Mouse (Mus musculus): Measurements from ENCODE around the gene Cenpt. TPM values are rescaled to one million over a fixed set of nuclear protein-coding genes. Genes with fewer than 3 reads are reported as not detected.

Gene Cenpt
- total RNA-seq, 4 experiments from 2014 or later = 11.6 to 18.5 (median 14.0) TPM

GRCm38 (mm10) chr8:105807766-105808165 is 45.3 kb downstream of the Cenpt start:
- DNase-seq (ENCODE audit: low spot score in 2 of 2) = no peak

- no peak for DNase-seq (ENCODE audit: low spot score in 2 of 2)
These were observed 47.1 kb downstream of the Cenpt start for GRCm38 (mm10) chr8:105805964-105806363.

GRCm38 (mm10) chr8:105805346-105805745 is 47.7 kb downstream of the Cenpt start:
- no peak for DNase-seq (ENCODE audit: low spot score in 2 of 2)

- DNase-seq (ENCODE audit: low spot score in 2 of 2) = no peak
These were observed 48.3 kb downstream of the Cenpt start for GRCm38 (mm10) chr8:105804797-105805196.

GRCm38 (mm10) chr8:105801153-105801904 is 51.7 kb downstream of the Cenpt start:
- no peak for DNase-seq (ENCODE audit: low spot score in 2 of 2)

- DNase-seq (ENCODE audit: low spot score in 2 of 2) = no peak
These were observed 53.8 kb downstream of the Cenpt start for GRCm38 (mm10) chr8:105799091-105799812.

GRCm38 (mm10) chr8:105798408-105798807 is 54.7 kb downstream of the Cenpt start:
- no peak for DNase-seq (ENCODE audit: low spot score in 2 of 2)

- no peak for DNase-seq (ENCODE audit: low spot score in 2 of 2)
These were observed 57.3 kb downstream of the Cenpt start for GRCm38 (mm10) chr8:105795785-105796184.

Other genes with a start within 250 kb of the Cenpt start
- gene Ripor1, start 248.0 kb downstream of the Cenpt start, total RNA-seq (2022) = 10 to 100 TPM; 75.4 to 83.7 (median 81.8) TPM
- gene Ctcf, start 216.7 kb downstream of the Cenpt start, total RNA-seq (2022) = 10 to 100 TPM; 67.5 to 77.9 (median 71.5) TPM
- under 1 TPM in 1 of 4 experiments, not detected in 3; 0.79 TPM for gene Agrp, start 215.9 kb downstream of the Cenpt start, total RNA-seq (2022)
- 10 to 100 TPM; 61.2 to 71.3 (median 68.4) TPM for gene Carmil2, start 167.0 kb downstream of the Cenpt start, total RNA-seq (2022)
- 10 to 100 TPM; 42.1 to 47.0 (median 43.1) TPM for gene Acd, start 152.2 kb downstream of the Cenpt start, total RNA-seq (2022)
- 10 to 100 TPM; 29.4 to 33.7 (median 32.5) TPM for gene Pard6a, start 152.1 kb downstream of the Cenpt start, total RNA-seq (2022)
- gene 4933405L10Rik, start 145.6 kb downstream of the Cenpt start, total RNA-seq (2022) = under 1 TPM; 0.41 to 0.78 (median 0.45) TPM
- gene Enkd1, start 145.1 kb downstream of the Cenpt start, total RNA-seq (2022) = 10 to 100 TPM; 10.7 to 11.7 (median 11.0) TPM
- gene Gfod2, start 94.6 kb downstream of the Cenpt start, total RNA-seq (2022) = 10 to 100 TPM; 17.8 to 21.3 (median 19.8) TPM
- 10 to 100 TPM; 24.0 to 28.4 (median 26.2) TPM for gene Ranbp10, start 25.9 kb downstream of the Cenpt start, total RNA-seq (2022)
- under 1 TPM in 3 of 4 experiments, not detected in 1; 0.18 to 0.49 (median 0.31) TPM for gene Tsnaxip1, start 25.5 kb downstream of the Cenpt start, total RNA-seq (2022)
- 10 to 100 TPM; 36.4 to 39.7 (median 38.3) TPM for gene Thap11, start 1.9 kb upstream of the Cenpt start, total RNA-seq (2022)
- 10 to 100 TPM; 12.8 to 36.2 (median 22.6) TPM for gene Nutf2, start 7.3 kb upstream of the Cenpt start, total RNA-seq (2022)
- 10 to 100 TPM; 65.0 to 72.8 (median 69.3) TPM for gene Edc4, start 27.6 kb upstream of the Cenpt start, total RNA-seq (2022)
- 1 to 10 TPM in 2 of 4 experiments, under 1 TPM in 1, not detected in 1; 0.92 to 2.9 (median 2.7) TPM for gene Nrn1l, start 40.3 kb upstream of the Cenpt start, total RNA-seq (2022)
- 1 to 10 TPM; 7.5 to 9.6 (median 9.1) TPM for gene Pskh1, start 47.2 kb upstream of the Cenpt start, total RNA-seq (2022)
- gene Ctrl, start 80.6 kb upstream of the Cenpt start, total RNA-seq (2022) = 1 to 10 TPM in 1 of 4 experiments, under 1 TPM in 3; 0.74 to 2.0 (median 0.82) TPM
- 10 to 100 TPM; 59.9 to 90.3 (median 75.5) TPM for gene Psmb10, start 85.2 kb upstream of the Cenpt start, total RNA-seq (2022)
- 10 to 100 TPM; 30.9 to 47.5 (median 35.4) TPM for gene Lcat, start 90.1 kb upstream of the Cenpt start, total RNA-seq (2022)
- 10 to 100 TPM; 19.4 to 24.7 (median 22.1) TPM for gene Slc12a4, start 112.8 kb upstream of the Cenpt start, total RNA-seq (2022)
- gene Dpep3, start 126.2 kb upstream of the Cenpt start, total RNA-seq (2022) = not detected
- 10 to 100 TPM; 20.5 to 23.4 (median 21.8) TPM for gene Dus2, start 138.1 kb upstream of the Cenpt start, total RNA-seq (2022)
- not detected for gene Dpep2nb, start 152.7 kb upstream of the Cenpt start, total RNA-seq (2022)
- gene Ddx28, start 158.6 kb upstream of the Cenpt start, total RNA-seq (2022) = 10 to 100 TPM; 12.9 to 15.3 (median 13.6) TPM
- 10 to 100 TPM; 13.0 to 14.3 (median 14.0) TPM for gene Nfatc3, start 205.6 kb upstream of the Cenpt start, total RNA-seq (2022)